Mouse (Mus musculus) neutrophil, adult 83 days (primary cell): ENCODE measurements around the gene Aldh3b3. TPM values are rescaled to one million over a fixed set of nuclear protein-coding genes. Genes with fewer than 3 reads are reported as not detected.

Experiments
- total RNA-seq, 2 experiments: library from RNA; stranded (reverse); gene quantifications; one replicate each; pipeline ENCODE4 v1.2.4; 2023

Gene Aldh3b3
- 10 to 100 TPM; 12.3 to 12.6 TPM for total RNA-seq

GRCm38 (mm10) chr19:3958470-3958869, at the start of gene Aldh3b3:
Aldh3b3 (plus strand) TSS chr19:3958645.

DNA sequence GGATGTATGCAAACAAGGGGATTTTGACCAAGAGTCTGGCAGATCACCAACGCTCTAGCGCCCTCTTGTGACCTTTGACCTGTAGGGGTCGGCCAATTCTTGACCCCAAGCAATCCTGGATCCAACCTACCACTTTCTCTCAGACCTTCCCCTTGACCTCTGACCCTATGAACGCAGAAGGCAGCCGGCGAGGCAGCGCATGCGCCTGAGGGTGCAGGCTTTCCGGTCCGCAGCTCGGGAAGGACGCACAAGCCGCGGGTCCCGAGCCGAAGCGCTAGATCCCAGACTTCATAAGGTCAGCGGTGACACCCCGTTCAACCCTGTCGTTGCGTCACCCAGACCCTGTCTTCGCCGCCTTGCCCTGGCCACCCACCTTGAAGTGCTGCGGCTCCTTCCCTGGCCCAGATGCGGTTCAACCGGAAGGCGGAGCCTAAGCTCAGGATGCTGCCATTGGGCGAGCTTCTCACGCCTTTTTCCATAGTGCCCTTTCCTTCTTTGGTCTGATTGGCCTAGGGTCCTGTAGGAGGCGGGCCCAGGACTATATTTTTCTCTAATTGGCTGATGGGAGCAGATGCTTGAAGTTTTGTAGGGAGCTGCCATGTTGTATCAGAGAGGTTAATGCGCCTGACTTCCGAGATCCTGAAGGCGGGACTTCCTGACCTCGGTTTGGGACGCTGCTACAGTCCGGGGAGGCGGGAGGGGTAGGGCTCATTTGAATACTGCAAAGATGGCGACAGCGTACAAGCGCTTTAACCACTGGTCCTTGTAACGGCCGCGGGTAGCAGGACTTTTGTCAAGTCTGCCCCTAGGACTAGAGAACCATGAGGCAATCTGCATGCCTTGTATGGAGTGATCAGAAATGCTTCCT, 45.9 kb upstream of the Aldh3b3 start, which contains the start of gene Ndufs8:
Gene Ndufs8 (minus strand): TSS at position 438 of the 868 bp plus-strand sequence.

DNA sequence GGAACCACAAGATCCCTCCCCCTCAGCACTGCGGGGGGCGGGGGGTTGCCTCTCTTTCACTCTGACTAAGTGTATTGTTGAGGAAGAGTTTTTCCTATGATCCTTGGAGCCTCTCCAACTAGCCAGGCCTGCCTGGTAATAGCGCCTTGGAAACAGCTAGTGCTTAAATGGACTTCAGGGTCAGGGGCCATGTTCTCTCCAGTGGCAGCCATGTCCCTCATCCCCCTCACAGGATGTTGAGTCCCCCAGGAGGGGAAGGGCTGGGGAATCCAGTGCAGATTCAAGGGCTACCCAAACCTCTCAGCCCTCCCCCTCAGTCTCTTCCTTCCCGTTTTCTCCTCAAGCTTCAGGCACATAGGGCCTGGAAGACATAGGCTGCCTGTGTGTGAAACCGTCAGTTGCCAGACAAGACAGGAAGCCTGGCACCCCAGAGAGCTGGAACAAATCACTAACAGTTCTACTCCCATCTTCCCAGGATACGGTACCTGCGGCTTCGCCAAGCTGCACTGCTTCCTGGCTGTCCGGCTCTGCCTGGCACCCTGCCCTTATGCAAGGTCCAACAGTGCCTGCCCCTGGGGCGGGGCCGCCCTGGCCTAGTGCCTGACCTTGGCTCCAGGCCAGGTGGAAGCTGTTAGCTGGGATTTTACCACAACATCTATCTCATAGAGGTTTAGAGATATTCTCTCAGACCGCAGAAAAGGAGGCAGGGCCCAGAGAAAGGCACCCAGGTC, 29.1 kb upstream of the Aldh3b3 start, which contains the start of gene Aldh3b1:
Gene Aldh3b1 (minus strand): TSS at position 598 of the 731 bp plus-strand sequence.

GRCm38 (mm10) chr19:3935032-3935895, 23.2 kb upstream of the Aldh3b3 start, which contains the start of gene Unc93b1:
Unc93b1 (plus strand) TSS chr19:3935186.

DNA sequence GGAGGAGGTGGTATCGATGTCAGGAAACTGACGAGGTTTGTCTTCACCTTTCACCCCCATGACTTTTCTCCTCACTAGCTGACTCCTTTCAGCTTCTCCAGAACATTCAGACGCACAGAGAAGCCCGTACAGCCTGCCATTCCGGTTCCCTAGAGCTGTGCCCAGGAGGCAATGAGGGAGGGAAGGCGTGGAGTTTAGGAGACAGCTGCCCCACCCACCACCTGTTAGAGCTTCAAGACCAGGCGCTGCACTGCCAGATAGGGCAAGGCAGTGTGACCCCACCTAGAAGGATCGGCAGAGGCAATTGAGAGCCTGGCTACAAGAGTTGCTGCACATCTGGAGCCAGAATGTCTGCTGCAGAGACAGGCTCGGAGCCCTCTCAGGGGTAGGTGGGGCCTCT, 13.8 kb downstream of the Aldh3b3 start, which contains the start of gene Aldh3b2:
Gene Aldh3b2 (plus strand): TSS at position 100 of the 400 bp plus-strand sequence.

GRCm38 (mm10) chr19:3986334-3986733, 27.9 kb downstream of the Aldh3b3 start, which contains the start of gene Acy3:
Acy3 (plus strand) TSS chr19:3986570.

DNA sequence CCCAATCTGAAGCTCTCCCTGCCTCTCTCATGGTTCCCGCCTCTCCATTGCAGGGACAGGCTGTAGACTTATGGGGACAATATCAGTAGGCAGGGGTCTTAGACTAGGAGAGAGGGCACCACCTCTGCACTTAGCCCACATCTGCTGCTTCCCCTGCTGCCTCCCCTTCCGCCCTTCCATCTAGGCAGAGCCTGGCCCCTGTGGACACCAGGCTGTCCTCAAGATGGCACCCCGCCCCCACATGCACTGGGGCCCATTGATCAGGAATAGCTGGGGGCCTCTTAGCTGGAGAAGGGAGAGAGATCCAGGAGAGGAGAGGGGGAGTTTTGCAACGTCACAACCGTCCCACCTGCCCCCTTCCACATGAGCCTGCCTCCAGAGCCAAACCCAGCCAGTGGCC, 34.0 kb downstream of the Aldh3b3 start, which contains the start of gene Tbx10:
Gene Tbx10 (plus strand): TSS at position 337 of the 400 bp plus-strand sequence.

DNA sequence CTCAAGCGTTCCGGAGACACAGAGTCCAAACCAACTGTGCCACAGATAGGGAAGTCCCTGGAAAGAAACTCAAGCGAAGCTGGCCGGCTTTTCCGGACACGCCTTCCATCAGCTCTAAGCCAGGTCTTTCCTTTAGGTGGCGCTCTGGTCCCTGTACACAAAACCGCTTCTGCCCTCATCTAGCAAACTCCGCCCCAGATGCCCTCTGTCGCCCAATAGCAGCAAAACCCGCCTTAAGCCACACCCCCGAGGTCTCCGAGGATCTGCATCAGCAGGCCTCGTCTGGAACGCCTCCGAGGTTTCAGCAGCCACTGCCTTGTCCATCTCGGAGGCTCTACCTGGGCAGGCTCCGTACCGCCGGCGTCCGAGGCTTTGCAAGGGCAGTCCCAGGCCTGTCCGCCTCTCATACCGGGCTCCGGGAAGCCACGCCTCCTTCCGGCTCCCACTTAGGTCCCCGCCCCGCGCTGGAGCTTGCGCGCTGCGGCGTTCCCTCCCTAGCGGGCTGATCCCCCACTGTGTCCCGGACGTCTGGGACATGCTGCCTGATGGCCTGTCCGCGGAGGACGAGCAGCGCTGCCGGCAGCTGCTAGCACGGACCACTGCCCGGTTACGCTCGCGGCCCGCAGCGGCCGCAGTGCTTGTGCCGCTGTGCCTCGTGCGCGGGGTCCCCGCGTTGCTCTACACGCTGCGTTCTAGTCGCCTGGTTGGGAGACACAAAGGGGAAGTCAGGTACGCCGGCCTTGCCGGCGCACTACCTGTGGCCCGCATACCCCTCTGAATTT, 41.9 kb downstream of the Aldh3b3 start, which contains the start of the genes Nudt8 and Gm49405:
Gene Nudt8 (plus strand): TSS at position 462 of the 782 bp plus-strand sequence.
Gene Gm49405 (plus strand): TSS at position 508 of the 782 bp plus-strand sequence.

DNA sequence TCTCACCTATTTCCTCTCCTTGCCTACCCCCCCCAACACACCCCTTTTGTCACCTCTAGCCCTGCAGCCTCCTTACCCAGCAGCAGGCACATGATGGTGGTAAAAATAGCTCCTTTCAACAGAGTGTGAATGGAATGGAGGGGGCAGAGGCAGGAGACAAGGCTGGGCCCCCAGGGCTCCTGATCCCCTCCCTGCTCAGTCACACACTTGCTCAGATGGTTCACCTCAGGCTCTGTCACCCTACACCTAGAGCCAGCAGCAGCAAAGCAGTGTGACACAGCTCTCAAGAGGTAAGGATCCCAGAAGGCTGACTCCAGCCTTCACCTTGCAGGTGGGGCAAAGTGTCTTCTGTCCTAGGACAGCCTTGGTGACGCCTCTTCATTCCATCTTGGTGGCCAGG, 44.7 kb downstream of the Aldh3b3 start, which contains the start of gene Doc2g:
Gene Doc2g (plus strand): TSS at position 202 of the 400 bp plus-strand sequence.

GRCm38 (mm10) chr19:4012432-4013022, 54.1 kb downstream of the Aldh3b3 start, which contains the start of gene Ndufv1:
Ndufv1 (minus strand) TSS chr19:4012806.

Other genes starting within 250 kb of the Aldh3b3 start
- gene Kmt5b, start 191.2 kb upstream of the Aldh3b3 start, total RNA-seq: 10 to 100 TPM; 53.8 to 54.0 TPM
- gene Chka, start 106.9 kb upstream of the Aldh3b3 start, total RNA-seq: 10 to 100 TPM; 42.2 TPM
- gene Tcirg1, start 51.5 kb upstream of the Aldh3b3 start, total RNA-seq: 100 to 1,000 TPM; 223 to 229 TPM
- gene Ndufs8, start 45.9 kb upstream of the Aldh3b3 start, total RNA-seq: 10 to 100 TPM; 60.8 to 68.6 TPM
- 100 to 1,000 TPM; 142 to 144 TPM for gene Aldh3b1, start 28.8 kb upstream of the Aldh3b3 start, total RNA-seq
- 100 to 1,000 TPM; 277 to 278 TPM for gene Unc93b1, start 23.5 kb upstream of the Aldh3b3 start, total RNA-seq
- 10 to 100 TPM; 12.7 to 16.4 TPM for gene Aldh3b2, start 13.7 kb downstream of the Aldh3b3 start, total RNA-seq
- under 1 TPM in 1 of 2 experiments, not detected in 1; 0.42 TPM for gene Acy3, start 27.9 kb downstream of the Aldh3b3 start, total RNA-seq
- not detected for gene Tbx10, start 34.1 kb downstream of the Aldh3b3 start, total RNA-seq
- 1 to 10 TPM; 5.2 to 5.9 TPM for gene Nudt8, start 41.9 kb downstream of the Aldh3b3 start, total RNA-seq
- gene Gm49405, start 42.0 kb downstream of the Aldh3b3 start, total RNA-seq: 1 to 10 TPM in 1 of 2 experiments, under 1 TPM in 1; 0.70 to 1.0 TPM
- gene Doc2g, start 44.7 kb downstream of the Aldh3b3 start, total RNA-seq: 1 to 10 TPM in 1 of 2 experiments, under 1 TPM in 1; 0.55 to 2.2 TPM
- gene Ndufv1, start 54.2 kb downstream of the Aldh3b3 start, total RNA-seq: 10 to 100 TPM; 69.0 to 69.5 TPM
- gene Gstp1, start 79.3 kb downstream of the Aldh3b3 start, total RNA-seq: 10 to 100 TPM; 71.2 to 96.6 TPM
- gene Gstp2, start 87.4 kb downstream of the Aldh3b3 start, total RNA-seq: 1 to 10 TPM; 5.9 to 8.4 TPM
- gene Gstp3, start 100.9 kb downstream of the Aldh3b3 start, total RNA-seq: 1 to 10 TPM; 5.3 to 8.8 TPM
- not detected for gene Cabp2, start 122.9 kb downstream of the Aldh3b3 start, total RNA-seq
- gene Cdk2ap2, start 138.5 kb downstream of the Aldh3b3 start, total RNA-seq: 100 to 1,000 TPM; 208 to 221 TPM
- gene Pitpnm1, start 141.4 kb downstream of the Aldh3b3 start, total RNA-seq: 100 to 1,000 TPM; 161 to 176 TPM
- 100 to 1,000 TPM in 1 of 2 experiments, 10 to 100 TPM in 1; 96.8 to 101 TPM for gene Aip, start 167.2 kb downstream of the Aldh3b3 start, total RNA-seq
- gene Gpr152, start 181.1 kb downstream of the Aldh3b3 start, total RNA-seq: not detected
- under 1 TPM in 1 of 2 experiments, not detected in 1; 0.22 TPM for gene Cabp4, start 185.4 kb downstream of the Aldh3b3 start, total RNA-seq
- gene Coro1b, start 190.0 kb downstream of the Aldh3b3 start, total RNA-seq: 100 to 1,000 TPM; 186 to 201 TPM
- gene Ptprcap, start 195.0 kb downstream of the Aldh3b3 start, total RNA-seq: 10 to 100 TPM in 1 of 2 experiments, 1 to 10 TPM in 1; 8.0 to 11.7 TPM
- gene Rps6kb2, start 204.7 kb downstream of the Aldh3b3 start, total RNA-seq: 10 to 100 TPM; 43.1 to 43.8 TPM
- gene Carns1, start 216.8 kb downstream of the Aldh3b3 start, total RNA-seq: 10 to 100 TPM; 24.4 to 28.9 TPM
- 100 to 1,000 TPM; 110 to 127 TPM for gene Tbc1d10c, start 232.6 kb downstream of the Aldh3b3 start, total RNA-seq
- gene Ppp1ca, start 233.4 kb downstream of the Aldh3b3 start, total RNA-seq: 100 to 1,000 TPM; 420 to 454 TPM
- gene Rad9a, start 243.0 kb downstream of the Aldh3b3 start, total RNA-seq: 10 to 100 TPM; 30.2 to 36.5 TPM